Mouse (Mus musculus): ENCODE results near the gene Sqstm1. TPM values are rescaled to one million over a fixed set of nuclear protein-coding genes. Genes with fewer than 3 reads are reported as not detected.

The Sqstm1 gene
- polyA plus RNA-seq (2014; fragmentation: Nextera tagmentation; extraction: Ambion mirVana), result 135 and 142 TPM in 2 replicates

GRCm38 (mm10) chr11:50210505-50211151, at the start of gene Sqstm1, which contains the start of gene Mgat4b:
Sqstm1 (minus strand) TSS chr11:50210827.
Mgat4b (plus strand) TSS chr11:50210890.
- H3K27me3 ChIP-seq (ENCODE audit: control insufficient read depth, insufficient read depth, low read length), result no peaks in the 10 kb centered on the region
- DNase-seq (ENCODE audit: low spot score), result peak; percentile 89
- H3K36me3 ChIP-seq (replicated peaks; ENCODE audit: control insufficient read depth, insufficient read depth, low read depth, low read length), result peaks cover 7% of the 10 kb centered on the region
- peak within 1 kb of the TSS; percentile 94 for H3K4me3 ChIP-seq (ENCODE audit: low read depth, low read length)
- peak; percentile 72 for ATAC-seq (replicated peaks; ENCODE audit: insufficient number of reproducible peaks, low FRiP score, low TSS enrichment, low read depth)
- no peaks in the 10 kb centered on the region; the same call in 1 of the 2 replicates for H3K4me1 ChIP-seq (ENCODE audit: control insufficient read depth, insufficient read depth, low read length)
- peak within 1 kb of the TSS; percentile 87 for H3K9ac ChIP-seq (replicated peaks; ENCODE audit: low read length)
- WGBS, result 2% methylated on average over 46 of the region's 48 CpGs
- H3K4me2 ChIP-seq (ENCODE audit: low read depth, low read length), result peak within 1 kb of the TSS; percentile 61
- H3K9me3 ChIP-seq (replicated peaks; ENCODE audit: control insufficient read depth, low read length), result no peaks in the 10 kb centered on the region
- peak within 1 kb of the TSS; percentile 82 for H3K27ac ChIP-seq (replicated peaks; ENCODE audit: low read depth, low read length)

DNA sequence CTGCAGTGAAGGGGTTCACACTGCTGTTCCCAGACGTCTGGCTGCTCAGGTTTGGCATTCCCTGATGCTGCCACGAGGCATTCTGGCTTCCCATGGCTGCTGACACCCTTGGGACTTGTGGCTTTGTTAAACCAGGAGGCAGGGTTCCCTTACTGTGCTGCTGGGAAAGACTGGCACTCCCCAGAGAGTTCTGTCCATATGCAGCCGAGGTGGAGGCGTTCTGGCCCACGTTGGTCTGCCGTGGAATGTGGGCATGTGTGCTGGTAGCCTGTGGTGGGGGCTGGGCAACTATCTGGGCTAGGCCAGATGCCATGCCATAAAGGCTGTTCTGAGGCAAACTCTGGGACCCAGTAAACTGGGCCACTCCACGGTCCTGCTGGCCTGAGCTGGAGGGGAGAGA, 47.7 kb upstream of the Sqstm1 start:
- Histone ChIP-seq H3K9me3 (replicated peaks; ENCODE audit: control insufficient read depth, low read length) (no peaks in the 10 kb centered on the region), H3K4me1 (ENCODE audit: control insufficient read depth, insufficient read depth, low read length) (no peaks in the 10 kb centered on the region; the same call in 1 of the 2 replicates), H3K36me3 (replicated peaks; ENCODE audit: control insufficient read depth, insufficient read depth, low read depth, low read length) (peaks cover 20% of the 10 kb centered on the region), H3K27ac (replicated peaks; ENCODE audit: low read depth, low read length) (no peak overlapping the region), H3K4me2 (ENCODE audit: low read depth, low read length) (no peak overlapping the region), H3K4me3 (ENCODE audit: low read depth, low read length) (no peak overlapping the region), H3K27me3 (ENCODE audit: control insufficient read depth, insufficient read depth, low read length) (no peaks in the 10 kb centered on the region), H3K9ac (replicated peaks; ENCODE audit: low read length) (no peak overlapping the region)
- DNase-seq (ENCODE audit: low spot score), result no peak
- 91% methylated on average over 7 of the region's 7 CpGs for WGBS
- no peak for ATAC-seq (replicated peaks; ENCODE audit: insufficient number of reproducible peaks, low FRiP score, low TSS enrichment, low read depth)

DNA sequence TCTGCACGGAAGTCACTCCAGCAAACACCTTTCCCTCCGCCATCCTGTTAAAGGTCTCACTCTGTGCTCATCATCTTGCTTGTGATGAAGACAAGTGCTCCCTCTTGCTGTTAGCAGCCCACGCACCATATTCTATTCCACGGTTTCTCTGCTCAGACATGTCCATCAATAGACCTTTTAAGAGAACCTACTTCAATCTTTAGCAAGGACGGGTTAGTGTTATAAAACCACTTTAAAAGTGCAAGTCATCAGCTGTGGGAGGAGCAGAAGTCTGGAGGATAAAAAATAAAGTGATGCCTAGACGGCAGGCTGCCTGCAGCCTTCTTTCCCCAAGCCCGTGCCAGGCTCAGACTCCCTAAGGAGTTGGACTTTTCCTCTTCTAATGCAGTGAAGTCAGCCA, 46.0 kb upstream of the Sqstm1 start:
- H3K27me3 ChIP-seq (ENCODE audit: control insufficient read depth, insufficient read depth, low read length), result no peaks in the 10 kb centered on the region
- ATAC-seq (replicated peaks; ENCODE audit: insufficient number of reproducible peaks, low FRiP score, low TSS enrichment, low read depth), result no peak
- no peaks in the 10 kb centered on the region for H3K9me3 ChIP-seq (replicated peaks; ENCODE audit: control insufficient read depth, low read length)
- peaks cover 3% of the 10 kb centered on the region for H3K4me1 ChIP-seq (ENCODE audit: control insufficient read depth, insufficient read depth, low read length)
- H3K36me3 ChIP-seq (replicated peaks; ENCODE audit: control insufficient read depth, insufficient read depth, low read depth, low read length), result peaks cover 12% of the 10 kb centered on the region
- no peak overlapping the region for H3K4me3 ChIP-seq (ENCODE audit: low read depth, low read length)
- 88% methylated on average over 7 of the region's 7 CpGs for WGBS
- H3K27ac ChIP-seq (replicated peaks; ENCODE audit: low read depth, low read length), result no peak overlapping the region
- H3K4me2 ChIP-seq (ENCODE audit: low read depth, low read length), result no peak overlapping the region
- no peak overlapping the region for H3K9ac ChIP-seq (replicated peaks; ENCODE audit: low read length)
- no peak for DNase-seq (ENCODE audit: low spot score)

DNA sequence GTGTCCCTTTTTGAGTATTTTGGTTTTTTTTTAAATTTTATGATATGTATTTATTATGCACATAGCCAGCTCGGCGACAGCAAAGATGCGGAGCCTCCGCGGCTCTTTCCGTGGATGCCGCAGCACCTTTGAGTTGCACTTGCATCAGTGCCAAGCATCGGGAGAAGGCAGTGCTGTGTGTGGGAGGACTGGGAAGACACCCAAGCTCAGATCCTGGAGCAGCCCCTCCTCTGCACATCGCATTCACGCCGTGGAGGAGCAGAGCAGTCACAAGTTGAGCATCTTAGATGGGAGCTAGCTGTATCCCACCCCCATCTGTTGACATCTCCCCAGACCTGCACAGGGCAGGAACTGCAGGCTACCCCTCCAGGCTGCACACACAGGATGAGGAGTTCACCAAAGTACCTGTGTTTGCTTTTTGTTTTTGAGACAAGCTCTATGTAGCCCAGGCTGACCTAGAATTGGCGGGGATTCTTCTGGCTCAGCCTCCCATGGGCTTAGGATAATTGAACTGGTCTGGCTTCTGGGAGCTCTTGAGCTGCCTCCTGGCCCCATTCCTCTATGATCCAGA, 43.5 kb upstream of the Sqstm1 start:
- Histone ChIP-seq H3K4me1 (ENCODE audit: control insufficient read depth, insufficient read depth, low read length) (peaks cover 3% of the 10 kb centered on the region), H3K4me3 (ENCODE audit: low read depth, low read length) (no peak overlapping the region), H3K4me2 (ENCODE audit: low read depth, low read length) (no peak overlapping the region), H3K27me3 (ENCODE audit: control insufficient read depth, insufficient read depth, low read length) (no peaks in the 10 kb centered on the region), H3K36me3 (replicated peaks; ENCODE audit: control insufficient read depth, insufficient read depth, low read depth, low read length) (peaks cover 9% of the 10 kb centered on the region), H3K9ac (replicated peaks; ENCODE audit: low read length) (no peak overlapping the region), H3K9me3 (replicated peaks; ENCODE audit: control insufficient read depth, low read length) (no peaks in the 10 kb centered on the region), H3K27ac (replicated peaks; ENCODE audit: low read depth, low read length) (no peak overlapping the region)
- WGBS, result 88% methylated on average over 12 of the region's 12 CpGs
- ATAC-seq (replicated peaks; ENCODE audit: insufficient number of reproducible peaks, low FRiP score, low TSS enrichment, low read depth), result no peak
- DNase-seq (ENCODE audit: low spot score), result no peak

- 63% methylated on average over 1 of the region's 1 CpGs for WGBS
- ATAC-seq (replicated peaks; ENCODE audit: insufficient number of reproducible peaks, low FRiP score, low TSS enrichment, low read depth) (no peak), DNase-seq (ENCODE audit: low spot score) (no peak)
- Histone ChIP-seq H3K9ac (replicated peaks; ENCODE audit: low read length) (no peak overlapping the region), H3K4me1 (ENCODE audit: control insufficient read depth, insufficient read depth, low read length) (peaks cover 3% of the 10 kb centered on the region), H3K36me3 (replicated peaks; ENCODE audit: control insufficient read depth, insufficient read depth, low read depth, low read length) (peaks cover 7% of the 10 kb centered on the region), H3K4me3 (ENCODE audit: low read depth, low read length) (no peak overlapping the region), H3K4me2 (ENCODE audit: low read depth, low read length) (no peak overlapping the region), H3K27me3 (ENCODE audit: control insufficient read depth, insufficient read depth, low read length) (no peaks in the 10 kb centered on the region), H3K27ac (replicated peaks; ENCODE audit: low read depth, low read length) (no peak overlapping the region; the same call in 1 of the 2 replicates), H3K9me3 (replicated peaks; ENCODE audit: control insufficient read depth, low read length) (no peaks in the 10 kb centered on the region)
Measured at GRCm38 (mm10) chr11:50253393-50253792, 42.8 kb upstream of the Sqstm1 start.

GRCm38 (mm10) chr11:50252684-50253265, 42.1 kb upstream of the Sqstm1 start:
- H3K36me3 ChIP-seq (replicated peaks; ENCODE audit: control insufficient read depth, insufficient read depth, low read depth, low read length), result peaks cover 2% of the 10 kb centered on the region
- no peak overlapping the region for H3K4me3 ChIP-seq (ENCODE audit: low read depth, low read length)
- 58% methylated on average over 11 of the region's 11 CpGs for WGBS
- peak overlapping the region; percentile 13 for H3K9ac ChIP-seq (replicated peaks; ENCODE audit: low read length)
- DNase-seq (ENCODE audit: low spot score), result peak; percentile 29
- ATAC-seq (replicated peaks; ENCODE audit: insufficient number of reproducible peaks, low FRiP score, low TSS enrichment, low read depth), result 0 out of 2 replicates have a peak, but pooled peaks have one; percentile 35
- no peak overlapping the region; the same call in 1 of the 2 replicates for H3K27ac ChIP-seq (replicated peaks; ENCODE audit: low read depth, low read length)
- no peaks in the 10 kb centered on the region for H3K9me3 ChIP-seq (replicated peaks; ENCODE audit: control insufficient read depth, low read length)
- H3K4me2 ChIP-seq (ENCODE audit: low read depth, low read length), result no peak overlapping the region
- H3K27me3 ChIP-seq (ENCODE audit: control insufficient read depth, insufficient read depth, low read length), result no peaks in the 10 kb centered on the region
- peaks cover 3% of the 10 kb centered on the region for H3K4me1 ChIP-seq (ENCODE audit: control insufficient read depth, insufficient read depth, low read length)

- 0 out of 2 replicates have a peak, but pooled peaks have one; percentile 19 for ATAC-seq (replicated peaks; ENCODE audit: insufficient number of reproducible peaks, low FRiP score, low TSS enrichment, low read depth)
- H3K4me3 ChIP-seq (ENCODE audit: low read depth, low read length), result no peak overlapping the region
- 0 out of 2 replicates have a peak overlapping the region, but pooled peaks have one; percentile 22 for H3K27ac ChIP-seq (replicated peaks; ENCODE audit: low read depth, low read length)
- peak overlapping the region; percentile 32; the same call in 1 of the 2 replicates for H3K9ac ChIP-seq (replicated peaks; ENCODE audit: low read length)
- peak; percentile 50 for DNase-seq (ENCODE audit: low spot score)
- peaks cover 3% of the 10 kb centered on the region for H3K4me1 ChIP-seq (ENCODE audit: control insufficient read depth, insufficient read depth, low read length)
- no peaks in the 10 kb centered on the region; the same call in 1 of the 2 replicates for H3K36me3 ChIP-seq (replicated peaks; ENCODE audit: control insufficient read depth, insufficient read depth, low read depth, low read length)
- no peaks in the 10 kb centered on the region for H3K9me3 ChIP-seq (replicated peaks; ENCODE audit: control insufficient read depth, low read length)
- no peak overlapping the region for H3K4me2 ChIP-seq (ENCODE audit: low read depth, low read length)
- no peaks in the 10 kb centered on the region for H3K27me3 ChIP-seq (ENCODE audit: control insufficient read depth, insufficient read depth, low read length)
- 21% methylated on average over 3 of the region's 3 CpGs for WGBS
Measured at GRCm38 (mm10) chr11:50252166-50252565, 41.5 kb upstream of the Sqstm1 start.

Data from embryonic facial prominence, embryonic 11.5 days (tissue).